In genomic region chr10:13866391-13866790, GRCm38 (mm10) we compare ENCODE assay signal across 11 mouse cellular contexts. TPM values are rescaled to one million over a fixed set of nuclear protein-coding genes. Genes with fewer than 3 reads are reported as not detected.
DNase-seq lines count a peak whose midpoint lies in the region; ATAC-seq lines count a peak whose summit lies in the region.
"Had no signal": no experiment of that assay in that cellular context is flagged by ENCODE, and none has a peak within 500 bp of the region (broad histone marks: within the 10 kb centered on the region; RNA-seq: fewer than 3 reads in every experiment).

No protein-coding gene starts in this region.

- no peak overlapping the region for H3K9ac ChIP-seq in embryonic facial prominence, embryonic 14.5 days (ENCODE audit: low read depth, low read length)
- H3K9ac ChIP-seq: liver, embryonic 12.5 days had no signal

- intact Hi-C loops in heart, postnatal 10 days (cut with DNase I) = loop anchor here (5.0 kb wide), 2 partner anchors 226 to 304 kb away; no protein-coding TSS in a partner anchor

- peaks cover 7% of the 10 kb centered on the region; the same call in 1 of the 2 replicates for H3K4me1 ChIP-seq in embryonic facial prominence, embryonic 14.5 days (ENCODE audit: control insufficient read depth, insufficient read depth, low read length)
- peaks cover 30% of the 10 kb centered on the region for H3K4me1 ChIP-seq in embryonic facial prominence, embryonic 10.5 days

- H3K27me3 ChIP-seq in embryonic facial prominence, embryonic 14.5 days (replicated peaks; ENCODE audit: control insufficient read depth, insufficient read depth, low read length) = no peaks in the 10 kb centered on the region
- no peaks in the 10 kb centered on the region for H3K27me3 ChIP-seq in embryonic facial prominence, embryonic 10.5 days (replicated peaks; ENCODE audit: low read depth, poor library complexity, severe bottlenecking)
- H3K27me3 ChIP-seq in splenic B cell, adult 2 months (ENCODE audit: control insufficient read depth, insufficient read depth, low read length, poor library complexity, severe bottlenecking) = no peaks in the 10 kb centered on the region
- H3K27me3 ChIP-seq: liver, embryonic 12.5 days had no signal

- no peak for ATAC-seq in embryonic facial prominence, embryonic 14.5 days (ENCODE audit: low read depth)
- no peak for ATAC-seq in activated CD4-positive, CD25-positive, alpha-beta regulatory T cell, adult 4 months
- ATAC-seq: hindbrain, embryonic 16.5 days; liver, embryonic 12.5 days had no signal

- peak; percentile 56 for DNase-seq in embryonic facial prominence, embryonic 14.5 days (ENCODE audit: low spot score)
- DNase-seq in embryonic facial prominence, embryonic 10.5 days (ENCODE audit: low spot score) = no peak
- DNase-seq in right cerebral cortex, postnatal 14 days = peak; percentile 16
- DNase-seq in right cerebral cortex, adult 18-20 months = no peak
- DNase-seq in heart, postnatal 10 days = peak; percentile 70 to 77
- peak; percentile 40 for DNase-seq in splenic B cell, adult 2 months (ENCODE audit: low read depth, low spot score)
- DNase-seq in neural tube, embryonic 10.5 days (ENCODE audit: extremely low spot score, low spot score) = no peak

- WGBS in embryonic facial prominence, embryonic 14.5 days = 31% methylated on average over 4 of the region's 4 CpGs
- WGBS in embryonic facial prominence, embryonic 10.5 days = 82% methylated on average over 4 of the region's 4 CpGs

- no peak overlapping the region for H3K27ac ChIP-seq in embryonic facial prominence, embryonic 14.5 days (replicated peaks; ENCODE audit: low read depth, low read length)
- no peak overlapping the region for H3K27ac ChIP-seq in embryonic facial prominence, embryonic 10.5 days (replicated peaks)
- H3K27ac ChIP-seq: liver, embryonic 12.5 days had no signal

- H3K4me3 ChIP-seq in embryonic facial prominence, embryonic 14.5 days (ENCODE audit: low read depth, low read length) = no peak overlapping the region
- no peak overlapping the region for H3K4me3 ChIP-seq in embryonic facial prominence, embryonic 10.5 days
- H3K4me3 ChIP-seq: liver, embryonic 12.5 days; myocyte had no signal

- no peak overlapping the region for H3K4me2 ChIP-seq in embryonic facial prominence, embryonic 14.5 days (ENCODE audit: low read depth, low read length)
- H3K4me2 ChIP-seq: liver, embryonic 12.5 days had no signal

- no peaks in the 10 kb centered on the region for H3K9me3 ChIP-seq in embryonic facial prominence, embryonic 14.5 days (ENCODE audit: control insufficient read depth, low read length)
- no peaks in the 10 kb centered on the region for H3K9me3 ChIP-seq in embryonic facial prominence, embryonic 10.5 days
- H3K9me3 ChIP-seq: liver, embryonic 12.5 days had no signal

- H3K36me3 ChIP-seq in embryonic facial prominence, embryonic 14.5 days (ENCODE audit: control insufficient read depth, insufficient read depth, low read length) = no peaks in the 10 kb centered on the region
- no peaks in the 10 kb centered on the region for H3K36me3 ChIP-seq in embryonic facial prominence, embryonic 10.5 days (replicated peaks)
- no peaks in the 10 kb centered on the region for H3K36me3 ChIP-seq in splenic B cell, adult 2 months (ENCODE audit: control insufficient read depth, insufficient read depth, low read length, poor library complexity, severe bottlenecking)
- H3K36me3 ChIP-seq: liver, embryonic 12.5 days had no signal

RNA-seq across cellular contexts. Expression of gene Aig1, which starts 2.4 kb away (rescaled TPM):
- polyA plus RNA-seq in embryonic facial prominence, embryonic 14.5 days (2014; fragmentation: Nextera tagmentation; extraction: Ambion mirVana) = 35.8 and 36.1 TPM in 2 replicates
- 21.9 and 24.2 TPM in 2 replicates for polyA plus RNA-seq in embryonic facial prominence, embryonic 10.5 days (2016; fragmentation: Nextera tagmentation; extraction: Ambion mirVana)
- total RNA-seq in heart, postnatal 10 days (2021) = 10 to 100 TPM; 64.1 to 71.8 TPM
- 10 to 100 TPM; 15.6 to 19.7 TPM for polyA plus RNA-seq in activated CD4-positive, CD25-positive, alpha-beta regulatory T cell, adult 4 months (2017; shearing (Covaris generic))

Comparison
In these comparisons a context has a peak if more than half of its experiments do, and no peak if none do; other contexts are left out.
1. DNase-seq: peak in embryonic facial prominence, embryonic 14.5 days (single experiment), right cerebral cortex, postnatal 14 days (single experiment), heart, postnatal 10 days (2 of 2) and splenic B cell, adult 2 months (single experiment); none in embryonic facial prominence, embryonic 10.5 days (single experiment), right cerebral cortex, adult 18-20 months (single experiment) and neural tube, embryonic 10.5 days (single experiment).